Mouse (Mus musculus): ENCODE results near the gene Senp7. TPM values are rescaled to one million over a fixed set of nuclear protein-coding genes. Genes with fewer than 3 reads are reported as not detected.
"Not testable (repeated sequence)": the region's sequence is repeated elsewhere in the genome, so short reads cannot be mapped to it uniquely, and the experiment has no call there.

Gene Senp7
- total and polyA plus RNA-seq, 2 experiments, result 1.3 to 6.7 TPM

GRCm38 (mm10) chr16:56071317-56072232 is 23.4 kb downstream of the Senp7 start:
- H3K36me3 ChIP-seq (ENCODE audit: control insufficient read depth, insufficient read depth, low read length), result no peaks in the 10 kb centered on the region
- 40% methylated on average over 5 of the region's 5 CpGs for WGBS
- peaks cover 6% of the 10 kb centered on the region; the same call in 1 of the 2 replicates for H3K4me1 ChIP-seq (ENCODE audit: control insufficient read depth, insufficient read depth, low read length)
- no peaks in the 10 kb centered on the region; the same call in 1 of the 2 replicates for H3K79me2 ChIP-seq (ENCODE audit: control insufficient read depth, insufficient read depth, low read length)
- H3K27ac ChIP-seq (replicated peaks; ENCODE audit: insufficient read depth, low read depth, low read length), result no peak overlapping the region
- H3K9ac ChIP-seq (ENCODE audit: low read depth, low read length), result no peak overlapping the region
- DNase-seq (ENCODE audit: extremely low read depth, low read depth, low spot score), result no peak
- H3K27me3 ChIP-seq (ENCODE audit: control insufficient read depth, insufficient read depth, low read length), result no peaks in the 10 kb centered on the region
- TF ChIP-seq CTCF (IDR thresholded peaks at IDR 0.05; ENCODE audit: low read depth, low read length) (no peak), POLR2A (IDR thresholded peaks at IDR 0.05; ENCODE audit: extremely low read depth, insufficient read depth, low read length) (no peak)
- H3K4me3 ChIP-seq (ENCODE audit: insufficient read depth, low read depth, low read length), result no peak overlapping the region

GRCm38 (mm10) chr16:56072533-56072932 is 24.4 kb downstream of the Senp7 start:
- TF ChIP-seq POLR2A (IDR thresholded peaks at IDR 0.05; ENCODE audit: extremely low read depth, insufficient read depth, low read length) (no peak), CTCF (IDR thresholded peaks at IDR 0.05; ENCODE audit: low read depth, low read length) (no peak)
- Histone ChIP-seq H3K9ac (ENCODE audit: low read depth, low read length) (no peak overlapping the region), H3K27me3 (ENCODE audit: control insufficient read depth, insufficient read depth, low read length) (no peaks in the 10 kb centered on the region), H3K4me1 (ENCODE audit: control insufficient read depth, insufficient read depth, low read length) (peaks cover 6% of the 10 kb centered on the region; the same call in 1 of the 2 replicates), H3K27ac (replicated peaks; ENCODE audit: insufficient read depth, low read depth, low read length) (no peak overlapping the region), H3K4me3 (ENCODE audit: insufficient read depth, low read depth, low read length) (no peak overlapping the region), H3K36me3 (ENCODE audit: control insufficient read depth, insufficient read depth, low read length) (no peaks in the 10 kb centered on the region), H3K79me2 (ENCODE audit: control insufficient read depth, insufficient read depth, low read length) (no peaks in the 10 kb centered on the region; the same call in 1 of the 2 replicates)
- WGBS, result 86% methylated on average over 6 of the region's 6 CpGs
- DNase-seq (ENCODE audit: extremely low read depth, low read depth, low spot score), result no peak

GRCm38 (mm10) chr16:56073150-56073549 is 25.0 kb downstream of the Senp7 start:
- whole genome bisulfite sequencing, result 92% methylated on average over 6 of the region's 6 CpGs

GRCm38 (mm10) chr16:56074122-56074521 is 26.0 kb downstream of the Senp7 start:
- Histone ChIP-seq H3K4me1 (ENCODE audit: control insufficient read depth, insufficient read depth, low read length) (peaks cover 6% of the 10 kb centered on the region; the same call in 1 of the 2 replicates), H3K4me3 (ENCODE audit: insufficient read depth, low read depth, low read length) (no peak overlapping the region), H3K36me3 (ENCODE audit: control insufficient read depth, insufficient read depth, low read length) (no peaks in the 10 kb centered on the region), H3K27me3 (ENCODE audit: control insufficient read depth, insufficient read depth, low read length) (no peaks in the 10 kb centered on the region), H3K79me2 (ENCODE audit: control insufficient read depth, insufficient read depth, low read length) (no peaks in the 10 kb centered on the region; the same call in 1 of the 2 replicates), H3K9ac (ENCODE audit: low read depth, low read length) (no peak overlapping the region), H3K27ac (replicated peaks; ENCODE audit: insufficient read depth, low read depth, low read length) (no peak overlapping the region)
- DNase-seq (ENCODE audit: extremely low read depth, low read depth, low spot score), result no peak
- no peak for TF ChIP-seq POLR2A (IDR thresholded peaks at IDR 0.05; ENCODE audit: extremely low read depth, insufficient read depth, low read length)
- TF ChIP-seq CTCF (IDR thresholded peaks at IDR 0.05; ENCODE audit: low read depth, low read length), result no peak
- 100% methylated on average over 1 of the region's 1 CpGs for WGBS

More at GRCm38 (mm10) chr16:56073150-56073549, 25.0 kb downstream of the Senp7 start:
- not testable (repeated sequence) for H3K4me1 ChIP-seq (ENCODE audit: control insufficient read depth, insufficient read depth, low read length); H3K36me3 ChIP-seq (ENCODE audit: control insufficient read depth, insufficient read depth, low read length); H3K27me3 ChIP-seq (ENCODE audit: control insufficient read depth, insufficient read depth, low read length); DNase-seq (ENCODE audit: extremely low read depth, low read depth, low spot score); H3K79me2 ChIP-seq (ENCODE audit: control insufficient read depth, insufficient read depth, low read length); H3K4me3 ChIP-seq (ENCODE audit: insufficient read depth, low read depth, low read length); H3K9ac ChIP-seq (ENCODE audit: low read depth, low read length); H3K27ac ChIP-seq (replicated peaks; ENCODE audit: insufficient read depth, low read depth, low read length)

- no peaks in the 10 kb centered on the region for H3K36me3 ChIP-seq (ENCODE audit: control insufficient read depth, insufficient read depth, low read length)
- DNase-seq (ENCODE audit: extremely low read depth, low read depth, low spot score), result no peak
- WGBS, result 71% methylated on average over 5 of the region's 5 CpGs
- H3K27me3 ChIP-seq (ENCODE audit: control insufficient read depth, insufficient read depth, low read length), result no peaks in the 10 kb centered on the region
- no peak overlapping the region for H3K9ac ChIP-seq (ENCODE audit: low read depth, low read length)
- no peaks in the 10 kb centered on the region; the same call in 1 of the 2 replicates for H3K79me2 ChIP-seq (ENCODE audit: control insufficient read depth, insufficient read depth, low read length)
- H3K4me1 ChIP-seq (ENCODE audit: control insufficient read depth, insufficient read depth, low read length), result peaks cover 6% of the 10 kb centered on the region; the same call in 1 of the 2 replicates
- no peak overlapping the region for H3K27ac ChIP-seq (replicated peaks; ENCODE audit: insufficient read depth, low read depth, low read length)
- H3K4me3 ChIP-seq (ENCODE audit: insufficient read depth, low read depth, low read length), result peak overlapping the region; percentile 98; the same call in 1 of the 2 replicates
- TF ChIP-seq POLR2A (IDR thresholded peaks at IDR 0.05; ENCODE audit: extremely low read depth, insufficient read depth, low read length) (no peak), CTCF (IDR thresholded peaks at IDR 0.05; ENCODE audit: low read depth, low read length) (no peak)
Observed at GRCm38 (mm10) chr16:56074565-56074964, 26.4 kb downstream of the Senp7 start.
